Mouse (Mus musculus): ENCODE results near the gene Ndrg3.

DNA sequence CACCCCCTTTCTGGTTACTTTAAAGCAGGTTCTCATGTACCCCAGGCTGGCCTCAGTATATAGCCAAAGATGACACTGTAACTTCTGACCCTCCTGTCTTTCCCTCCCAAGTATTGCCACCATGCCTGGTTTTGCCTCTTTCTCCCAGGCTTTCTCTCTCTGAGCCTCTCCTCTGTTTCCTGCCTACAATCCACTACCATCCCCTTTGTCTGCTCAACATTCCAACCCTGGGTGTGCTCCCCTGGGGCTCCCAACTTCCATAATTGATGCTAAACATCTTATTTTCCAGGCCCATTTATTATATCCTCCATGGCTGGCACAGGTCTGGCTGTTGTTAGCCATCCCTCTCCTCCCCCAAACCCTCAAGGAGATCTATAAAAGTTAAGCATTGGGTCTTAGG, 16.7 kb upstream of the Ndrg3 start:
- TF ChIP-seq CTCF (IDR thresholded peaks at IDR 0.05; ENCODE audit: insufficient read depth, low read length) (no peak), POLR2A (IDR thresholded peaks at IDR 0.05; ENCODE audit: borderline replicate concordance, extremely low read depth, low read depth, low read length) (no peak)

Measured in lung, adult 2 months (tissue).